Mouse (Mus musculus) 3134 (cell line): ENCODE measurements around the gene Galnt16.

Experiments used
- DNase-seq: peaks from one replicate; pipeline ENCODE4 v3.0.0-alpha.2; 2011; ENCODE audit warnings: low spot score; ENCODE audit not compliant: insufficient read length; ENCODE audit errors: extremely low read depth

Gene Galnt16

GRCm38 (mm10) chr12:80530630-80531029 is 12.6 kb downstream of the Galnt16 start:
- no peak for DNase-seq

- no peak for DNase-seq
Measured at GRCm38 (mm10) chr12:80531585-80531984, 13.5 kb downstream of the Galnt16 start.

- DNase-seq = no peak
Measured at GRCm38 (mm10) chr12:80533876-80534275, 15.8 kb downstream of the Galnt16 start.

GRCm38 (mm10) chr12:80537313-80537712 is 19.2 kb downstream of the Galnt16 start:
- no peak for DNase-seq

GRCm38 (mm10) chr12:80538311-80538710 is 20.2 kb downstream of the Galnt16 start:
- no peak for DNase-seq

- no peak for DNase-seq
Measured at GRCm38 (mm10) chr12:80545310-80545709, 27.2 kb downstream of the Galnt16 start.

GRCm38 (mm10) chr12:80549646-80550045 is 31.6 kb downstream of the Galnt16 start:
- no peak for DNase-seq

GRCm38 (mm10) chr12:80553157-80553556 is 35.1 kb downstream of the Galnt16 start:
- DNase-seq = no peak

GRCm38 (mm10) chr12:80554312-80554711 is 36.2 kb downstream of the Galnt16 start:
- DNase-seq = no peak

GRCm38 (mm10) chr12:80561904-80562303 is 43.8 kb downstream of the Galnt16 start:
- no peak for DNase-seq

- DNase-seq = no peak
Measured at GRCm38 (mm10) chr12:80562793-80563192, 44.7 kb downstream of the Galnt16 start.

GRCm38 (mm10) chr12:80564990-80565389 is 46.9 kb downstream of the Galnt16 start:
- DNase-seq = no peak

GRCm38 (mm10) chr12:80565793-80566192 is 47.7 kb downstream of the Galnt16 start:
- DNase-seq = no peak

- no peak for DNase-seq
Measured at GRCm38 (mm10) chr12:80566502-80566901, 48.4 kb downstream of the Galnt16 start.

- no peak for DNase-seq
Measured at GRCm38 (mm10) chr12:80567375-80567774, 49.3 kb downstream of the Galnt16 start.

- DNase-seq = no peak
Measured at GRCm38 (mm10) chr12:80569561-80569960, 51.5 kb downstream of the Galnt16 start.

GRCm38 (mm10) chr12:80574318-80574717 is 56.2 kb downstream of the Galnt16 start:
- DNase-seq = no peak

- no peak for DNase-seq
Measured at GRCm38 (mm10) chr12:80574825-80575371, 56.8 kb downstream of the Galnt16 start.

GRCm38 (mm10) chr12:80577049-80577448 is 59.0 kb downstream of the Galnt16 start:
- no peak for DNase-seq

GRCm38 (mm10) chr12:80581357-80581756 is 63.3 kb downstream of the Galnt16 start:
- peak; percentile 7 for DNase-seq

GRCm38 (mm10) chr12:80584973-80585372 is 66.9 kb downstream of the Galnt16 start:
- peak; percentile 11 for DNase-seq

- no peak for DNase-seq
Measured at GRCm38 (mm10) chr12:80594141-80594540, 76.1 kb downstream of the Galnt16 start.

- DNase-seq = no peak
Measured at GRCm38 (mm10) chr12:80594781-80595180, 76.7 kb downstream of the Galnt16 start.
